Mouse (Mus musculus): Measurements from ENCODE around the gene Slx1b. TPM values are rescaled to one million over a fixed set of nuclear protein-coding genes. Genes with fewer than 3 reads are reported as not detected.

The Slx1b gene
- polyA plus RNA-seq (2014; fragmentation: Nextera tagmentation; extraction: Ambion mirVana): 4.6 and 5.5 TPM in 2 replicates

DNA sequence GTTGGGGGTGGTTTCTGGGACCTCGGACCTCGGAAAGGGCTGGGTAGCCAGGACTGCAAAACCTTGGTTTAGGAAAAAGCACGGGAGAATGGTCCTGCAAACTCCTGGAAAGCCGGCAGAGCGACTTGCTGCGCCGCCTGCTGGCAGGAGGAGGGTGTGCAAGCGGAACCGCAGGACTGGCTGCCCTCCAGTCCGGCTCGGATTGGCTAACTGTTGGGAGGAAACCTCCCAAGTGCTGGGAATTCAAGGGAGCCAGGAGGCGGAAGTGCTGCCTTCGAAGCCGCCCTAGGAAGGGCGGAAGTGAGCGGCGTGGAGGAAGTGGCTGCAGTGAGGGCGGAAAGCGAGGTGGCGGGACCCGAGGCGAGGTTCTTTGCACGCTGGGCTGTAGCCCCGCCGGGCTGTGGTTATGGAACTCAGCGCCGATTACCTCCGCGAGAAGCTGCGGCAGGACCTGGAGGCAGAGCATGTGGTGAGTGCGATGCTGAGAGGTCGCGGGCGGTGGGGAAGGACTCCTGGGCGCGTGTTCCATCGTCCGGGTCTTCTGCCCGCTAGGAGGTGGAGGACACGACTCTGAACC, at the start of gene Slx1b:
Gene Slx1b (minus strand): TSS at position 154 of the 577 bp plus-strand sequence.
- Histone ChIP-seq H3K9ac (ENCODE audit: low read length) (peak within 1 kb of the TSS; percentile 92), H3K36me3 (ENCODE audit: control insufficient read depth, insufficient read depth, low read length) (peaks cover 21% of the 10 kb centered on the region), H3K27me3 (ENCODE audit: control insufficient read depth, insufficient read depth, low read length) (no peaks in the 10 kb centered on the region), H3K9me3 (ENCODE audit: control insufficient read depth, low read length) (no peaks in the 10 kb centered on the region), H3K4me2 (ENCODE audit: low read length) (peak within 1 kb of the TSS; percentile 87), H3K27ac (replicated peaks in 1 of 2; ENCODE audit: control insufficient read depth in 1 of 2, insufficient read depth in 1 of 2, low read depth in 2 of 2, low read length in 2 of 2) (peak within 1 kb of the TSS; percentile 93 to 97), H3K4me1 (ENCODE audit: control insufficient read depth in 2 of 2, insufficient read depth in 2 of 2, low read length in 2 of 2) (peaks cover 10 to 15% of the 10 kb centered on the region in 2 experiments), H3K4me3 (ENCODE audit: control insufficient read depth in 1 of 2, insufficient read depth in 1 of 2, low read depth in 1 of 2, low read length in 2 of 2) (peak within 1 kb of the TSS; percentile 77 to 84)
- WGBS: under 1% methylated on average over 40 of the region's 40 CpGs
- ATAC-seq (ENCODE audit: insufficient number of reproducible peaks, insufficient read depth, low FRiP score, low read depth): peak; percentile 97

DNA sequence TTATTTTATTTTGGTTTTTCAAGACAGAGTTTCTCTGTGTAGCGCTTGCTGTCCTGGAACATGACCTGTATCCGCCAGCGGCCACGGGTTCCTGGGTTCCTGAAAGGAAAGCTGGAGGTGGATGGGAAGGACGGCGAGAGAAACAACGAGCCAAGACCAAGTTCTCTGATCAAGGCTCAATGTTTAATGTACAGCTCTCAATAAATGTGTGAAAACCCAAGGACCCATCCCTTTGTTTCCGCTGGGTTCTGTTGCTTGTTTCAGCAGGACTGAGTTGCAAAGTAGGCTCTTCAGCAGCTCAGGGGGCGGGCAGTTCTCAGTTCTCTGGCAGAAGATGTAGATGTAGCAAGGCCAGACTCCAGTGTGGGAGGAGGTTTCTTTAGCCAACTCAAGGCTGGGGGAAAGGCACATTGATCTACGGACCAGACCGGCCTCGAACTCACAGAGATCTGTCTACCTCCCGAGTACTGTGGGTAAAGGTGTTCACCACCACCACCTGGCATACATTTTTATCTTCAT, 46.4 kb upstream of the Slx1b start:
- Histone ChIP-seq H3K4me3 (ENCODE audit: control insufficient read depth in 1 of 2, insufficient read depth in 1 of 2, low read depth in 1 of 2, low read length in 2 of 2) (no peak overlapping the region), H3K4me1 (ENCODE audit: control insufficient read depth in 2 of 2, insufficient read depth in 2 of 2, low read length in 2 of 2) (peaks cover 4 to 5% of the 10 kb centered on the region in 2 experiments; a peak in 1 of 4 replicates), H3K4me2 (ENCODE audit: low read length) (no peak overlapping the region), H3K27ac (replicated peaks in 1 of 2; ENCODE audit: control insufficient read depth in 1 of 2, insufficient read depth in 1 of 2, low read depth in 2 of 2, low read length in 2 of 2) (no peak overlapping the region), H3K9me3 (ENCODE audit: control insufficient read depth, low read length) (no peaks in the 10 kb centered on the region), H3K9ac (ENCODE audit: low read length) (no peak overlapping the region), H3K36me3 (ENCODE audit: control insufficient read depth, insufficient read depth, low read length) (no peaks in the 10 kb centered on the region), H3K27me3 (ENCODE audit: control insufficient read depth, insufficient read depth, low read length) (no peaks in the 10 kb centered on the region)
- no peak for ATAC-seq (ENCODE audit: insufficient number of reproducible peaks, insufficient read depth, low FRiP score, low read depth)
- WGBS: 86% methylated on average over 13 of the region's 13 CpGs

- Histone ChIP-seq H3K4me2 (ENCODE audit: low read length) (no peak overlapping the region), H3K4me1 (ENCODE audit: control insufficient read depth in 2 of 2, insufficient read depth in 2 of 2, low read length in 2 of 2) (peaks cover 4 to 5% of the 10 kb centered on the region in 2 experiments; a peak in 1 of 4 replicates), H3K27me3 (ENCODE audit: control insufficient read depth, insufficient read depth, low read length) (no peaks in the 10 kb centered on the region), H3K27ac (replicated peaks in 1 of 2; ENCODE audit: control insufficient read depth in 1 of 2, insufficient read depth in 1 of 2, low read depth in 2 of 2, low read length in 2 of 2) (no peak overlapping the region), H3K9ac (ENCODE audit: low read length) (no peak overlapping the region), H3K36me3 (ENCODE audit: control insufficient read depth, insufficient read depth, low read length) (no peaks in the 10 kb centered on the region), H3K9me3 (ENCODE audit: control insufficient read depth, low read length) (no peaks in the 10 kb centered on the region), H3K4me3 (ENCODE audit: control insufficient read depth in 1 of 2, insufficient read depth in 1 of 2, low read depth in 1 of 2, low read length in 2 of 2) (no peak overlapping the region)
- WGBS: 78% methylated on average over 5 of the region's 5 CpGs
- peak; percentile 21; the same call in 1 of the 2 replicates for ATAC-seq (ENCODE audit: insufficient number of reproducible peaks, insufficient read depth, low FRiP score, low read depth)
Measured at GRCm38 (mm10) chr7:126741452-126741851, 45.9 kb upstream of the Slx1b start.

DNA sequence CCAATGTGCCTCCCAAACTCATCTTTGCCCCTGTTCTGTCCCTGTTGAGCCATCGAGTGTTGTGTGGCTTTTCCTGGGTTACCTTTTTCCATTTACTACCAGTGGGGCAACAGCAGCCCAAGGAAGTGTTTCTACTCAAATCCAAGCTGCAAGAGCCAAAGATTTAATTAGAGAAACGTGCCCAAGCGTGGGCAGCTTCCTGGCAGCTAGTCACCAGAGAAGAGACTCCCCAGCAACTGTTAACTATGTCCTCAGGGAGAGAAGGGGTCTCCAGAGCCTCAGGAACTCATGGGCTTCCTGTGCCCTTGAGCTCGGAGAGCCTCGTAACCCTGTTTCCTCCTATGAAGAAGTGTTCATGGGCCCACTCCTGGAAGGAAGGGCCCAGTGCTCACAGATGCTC, 45.4 kb upstream of the Slx1b start:
- Histone ChIP-seq H3K9me3 (ENCODE audit: control insufficient read depth, low read length) (no peaks in the 10 kb centered on the region), H3K27ac (replicated peaks in 1 of 2; ENCODE audit: control insufficient read depth in 1 of 2, insufficient read depth in 1 of 2, low read depth in 2 of 2, low read length in 2 of 2) (no peak overlapping the region), H3K9ac (ENCODE audit: low read length) (no peak overlapping the region), H3K4me3 (ENCODE audit: control insufficient read depth in 1 of 2, insufficient read depth in 1 of 2, low read depth in 1 of 2, low read length in 2 of 2) (no peak overlapping the region), H3K27me3 (ENCODE audit: control insufficient read depth, insufficient read depth, low read length) (no peaks in the 10 kb centered on the region), H3K4me1 (ENCODE audit: control insufficient read depth in 2 of 2, insufficient read depth in 2 of 2, low read length in 2 of 2) (peaks cover 4 to 5% of the 10 kb centered on the region in 2 experiments; a peak in 1 of 4 replicates), H3K36me3 (ENCODE audit: control insufficient read depth, insufficient read depth, low read length) (no peaks in the 10 kb centered on the region), H3K4me2 (ENCODE audit: low read length) (no peak overlapping the region)
- ATAC-seq (ENCODE audit: insufficient number of reproducible peaks, insufficient read depth, low FRiP score, low read depth): no peak
- 71% methylated on average over 5 of the region's 5 CpGs for WGBS

DNA sequence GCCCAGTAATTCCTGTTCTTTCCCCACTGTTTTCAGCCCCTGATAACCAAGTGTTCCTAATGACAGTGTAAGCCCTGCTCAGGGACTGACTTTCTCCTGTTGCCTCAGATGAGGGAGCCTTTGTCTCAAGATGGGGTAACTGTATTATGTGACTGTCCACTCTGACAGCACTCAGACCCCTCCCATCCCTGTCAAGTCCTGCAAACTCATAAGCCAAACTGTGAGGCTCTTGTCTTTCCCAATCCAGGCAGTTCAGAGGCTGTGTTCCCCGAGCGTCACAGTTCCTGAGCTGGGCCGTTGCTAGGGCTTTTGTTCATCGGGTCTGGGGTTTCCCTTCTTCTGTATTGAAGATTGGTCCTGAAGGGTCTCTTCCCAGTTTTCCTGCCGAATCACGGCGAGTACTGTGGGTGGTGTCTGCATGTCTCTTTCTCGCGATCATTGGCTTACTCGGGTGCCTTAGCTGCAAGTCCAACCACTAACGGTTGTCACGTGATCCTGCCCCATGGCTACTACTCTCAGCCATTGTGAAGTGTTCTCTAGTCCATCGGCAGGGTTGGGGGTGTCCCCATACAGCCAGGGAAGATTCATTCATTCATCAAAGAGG, 44.6 kb upstream of the Slx1b start:
- Histone ChIP-seq H3K27me3 (ENCODE audit: control insufficient read depth, insufficient read depth, low read length) (no peaks in the 10 kb centered on the region), H3K4me2 (ENCODE audit: low read length) (no peak overlapping the region), H3K27ac (replicated peaks in 1 of 2; ENCODE audit: control insufficient read depth in 1 of 2, insufficient read depth in 1 of 2, low read depth in 2 of 2, low read length in 2 of 2) (no peak overlapping the region), H3K4me3 (ENCODE audit: control insufficient read depth in 1 of 2, insufficient read depth in 1 of 2, low read depth in 1 of 2, low read length in 2 of 2) (no peak overlapping the region), H3K36me3 (ENCODE audit: control insufficient read depth, insufficient read depth, low read length) (no peaks in the 10 kb centered on the region), H3K9ac (ENCODE audit: low read length) (no peak overlapping the region), H3K4me1 (ENCODE audit: control insufficient read depth in 2 of 2, insufficient read depth in 2 of 2, low read length in 2 of 2) (peaks cover 4 to 5% of the 10 kb centered on the region in 2 experiments; a peak in 1 of 4 replicates), H3K9me3 (ENCODE audit: control insufficient read depth, low read length) (no peaks in the 10 kb centered on the region)
- no peak for ATAC-seq (ENCODE audit: insufficient number of reproducible peaks, insufficient read depth, low FRiP score, low read depth)
- 79% methylated on average over 13 of the region's 13 CpGs for WGBS

DNA sequence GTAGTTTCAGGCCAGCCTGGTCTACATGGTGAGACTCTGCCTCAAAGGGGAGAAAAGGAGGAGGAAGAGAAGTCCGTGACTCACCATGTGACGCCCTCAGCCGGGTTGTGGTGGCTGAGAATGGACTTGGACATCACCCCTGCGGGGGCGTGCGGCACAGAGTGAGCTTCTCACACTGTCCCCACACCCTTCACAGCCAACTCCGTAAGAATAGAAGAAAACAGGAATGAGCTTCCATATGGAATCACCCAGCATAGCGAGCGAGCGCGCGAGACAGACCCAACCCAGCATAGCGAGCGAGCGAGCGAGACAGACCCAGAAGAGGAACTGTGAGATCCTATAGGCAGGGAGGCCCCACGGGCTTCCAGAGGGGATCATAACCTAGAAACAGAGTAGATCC, 44.0 kb upstream of the Slx1b start:
- Histone ChIP-seq H3K9ac (ENCODE audit: low read length) (no peak overlapping the region), H3K9me3 (ENCODE audit: control insufficient read depth, low read length) (no peaks in the 10 kb centered on the region), H3K27ac (replicated peaks in 1 of 2; ENCODE audit: control insufficient read depth in 1 of 2, insufficient read depth in 1 of 2, low read depth in 2 of 2, low read length in 2 of 2) (no peak overlapping the region), H3K4me1 (ENCODE audit: control insufficient read depth in 2 of 2, insufficient read depth in 2 of 2, low read length in 2 of 2) (peaks cover 4 to 5% of the 10 kb centered on the region in 2 experiments; a peak in 1 of 4 replicates), H3K36me3 (ENCODE audit: control insufficient read depth, insufficient read depth, low read length) (no peaks in the 10 kb centered on the region), H3K27me3 (ENCODE audit: control insufficient read depth, insufficient read depth, low read length) (no peaks in the 10 kb centered on the region), H3K4me3 (ENCODE audit: control insufficient read depth in 1 of 2, insufficient read depth in 1 of 2, low read depth in 1 of 2, low read length in 2 of 2) (no peak overlapping the region), H3K4me2 (ENCODE audit: low read length) (no peak overlapping the region)
- ATAC-seq (ENCODE audit: insufficient number of reproducible peaks, insufficient read depth, low FRiP score, low read depth): no peak
- WGBS: 83% methylated on average over 17 of the region's 17 CpGs

- ATAC-seq (ENCODE audit: insufficient number of reproducible peaks, insufficient read depth, low FRiP score, low read depth): no peak
- Histone ChIP-seq H3K36me3 (ENCODE audit: control insufficient read depth, insufficient read depth, low read length) (no peaks in the 10 kb centered on the region), H3K27me3 (ENCODE audit: control insufficient read depth, insufficient read depth, low read length) (no peaks in the 10 kb centered on the region), H3K4me1 (ENCODE audit: control insufficient read depth in 2 of 2, insufficient read depth in 2 of 2, low read length in 2 of 2) (peaks cover 4 to 5% of the 10 kb centered on the region in 2 experiments; a peak in 1 of 4 replicates), H3K9ac (ENCODE audit: low read length) (no peak overlapping the region), H3K9me3 (ENCODE audit: control insufficient read depth, low read length) (no peaks in the 10 kb centered on the region), H3K4me3 (ENCODE audit: control insufficient read depth in 1 of 2, insufficient read depth in 1 of 2, low read depth in 1 of 2, low read length in 2 of 2) (no peak overlapping the region), H3K27ac (replicated peaks in 1 of 2; ENCODE audit: control insufficient read depth in 1 of 2, insufficient read depth in 1 of 2, low read depth in 2 of 2, low read length in 2 of 2) (no peak overlapping the region), H3K4me2 (ENCODE audit: low read length) (no peak overlapping the region)
- WGBS: 80% methylated on average over 8 of the region's 8 CpGs
Measured at GRCm38 (mm10) chr7:126736122-126736521, 40.5 kb upstream of the Slx1b start.
